Mouse (Mus musculus) T-helper 1 cell (primary cell): ENCODE measurements at regions not wholly inside any gene's neighbourhood (a gene's known extent, or its start where the extent isn't known, plus 50 kb on each side); places are given as distances from the start of the nearest gene placed in this dataset.

Source experiments
- in situ Hi-C: fragments of 300-600 bp; cut with MboI, MseI; formaldehyde crosslinking; loops from one replicate; pipeline ENCODE4 v1.15.1; 2025; ENCODE audit warnings: high pct_unique_total_duplicates

- in situ Hi-C loops, result no loop called here
Observed at GRCm38 (mm10) chr11:7944956-7945515, 719.3 kb downstream of the Tns3 start.

GRCm38 (mm10) chr11:7944373-7944772 is 720.0 kb downstream of the Tns3 start:
- in situ Hi-C loops, result no loop called here

GRCm38 (mm10) chr11:7933611-7934010 is 719.9 kb upstream of the Igfbp3 start:
- in situ Hi-C loops, result no loop called here

GRCm38 (mm10) chr11:7932638-7933037 is 718.9 kb upstream of the Igfbp3 start:
- in situ Hi-C loops, result no loop called here

GRCm38 (mm10) chr11:7931064-7931797 is 717.5 kb upstream of the Igfbp3 start:
- in situ Hi-C loops, result no loop called here

GRCm38 (mm10) chr11:7927676-7928075 is 714.0 kb upstream of the Igfbp3 start:
- in situ Hi-C loops, result no loop called here

- in situ Hi-C loops, result no loop called here
Observed at GRCm38 (mm10) chr11:7912036-7912435, 698.3 kb upstream of the Igfbp3 start.

GRCm38 (mm10) chr11:7900266-7900665 is 686.5 kb upstream of the Igfbp3 start:
- in situ Hi-C loops, result no loop called here

- in situ Hi-C loops, result no loop called here
Observed at GRCm38 (mm10) chr11:7898204-7898603, 684.5 kb upstream of the Igfbp3 start.

- in situ Hi-C loops, result no loop called here
Observed at GRCm38 (mm10) chr11:7880506-7880905, 666.8 kb upstream of the Igfbp3 start.

- in situ Hi-C loops, result no loop called here
Observed at GRCm38 (mm10) chr11:7864116-7864515, 650.4 kb upstream of the Igfbp3 start.

GRCm38 (mm10) chr11:7863711-7864110 is 650.0 kb upstream of the Igfbp3 start:
- in situ Hi-C loops, result no loop called here

GRCm38 (mm10) chr11:7862547-7862946 is 648.8 kb upstream of the Igfbp3 start:
- in situ Hi-C loops, result no loop called here

GRCm38 (mm10) chr11:7852612-7853011 is 638.9 kb upstream of the Igfbp3 start:
- in situ Hi-C loops, result no loop called here

GRCm38 (mm10) chr11:7838311-7839237 is 624.9 kb upstream of the Igfbp3 start:
- in situ Hi-C loops, result no loop called here

- in situ Hi-C loops, result no loop called here
Observed at GRCm38 (mm10) chr11:7837486-7837885, 623.8 kb upstream of the Igfbp3 start.

GRCm38 (mm10) chr11:7834151-7834550 is 620.4 kb upstream of the Igfbp3 start:
- in situ Hi-C loops, result no loop called here

GRCm38 (mm10) chr11:7832376-7832775 is 618.7 kb upstream of the Igfbp3 start:
- in situ Hi-C loops, result no loop called here

GRCm38 (mm10) chr11:7829770-7830169 is 616.0 kb upstream of the Igfbp3 start:
- in situ Hi-C loops, result no loop called here

- in situ Hi-C loops, result no loop called here
Observed at GRCm38 (mm10) chr11:7828001-7828400, 614.3 kb upstream of the Igfbp3 start.

GRCm38 (mm10) chr11:7827402-7827801 is 613.7 kb upstream of the Igfbp3 start:
- in situ Hi-C loops, result no loop called here

- in situ Hi-C loops, result no loop called here
Observed at GRCm38 (mm10) chr11:7815750-7816149, 602.0 kb upstream of the Igfbp3 start.
